Mouse (Mus musculus) frontal cortex, postnatal 36 days (tissue): ENCODE measurements at regions not wholly inside any gene's neighbourhood (a gene's known extent, or its start where the extent isn't known, plus 50 kb on each side); places are given as distances from the start of the nearest gene placed in this dataset.

ENCODE experiments used
- DNase-seq, 2 experiments: peaks; one replicate each; pipeline ENCODE4 v3.0.0; 2022; ENCODE audit warnings: low spot score in 2 of 2

- no peak for DNase-seq
These were observed 393.0 kb upstream of the Tenm3 start for GRCm38 (mm10) chr8:49236822-49237071.

GRCm38 (mm10) chr8:49236021-49236821 lies 392.5 kb upstream of the Tenm3 start:
- DNase-seq, result no peak

GRCm38 (mm10) chr8:49223841-49224420 lies 380.2 kb upstream of the Tenm3 start:
- DNase-seq, result no peak

GRCm38 (mm10) chr8:49195333-49195640 lies 351.5 kb upstream of the Tenm3 start:
- DNase-seq, result no peak

- DNase-seq, result no peak
These were observed 351.0 kb upstream of the Tenm3 start for GRCm38 (mm10) chr8:49194592-49195332.

GRCm38 (mm10) chr8:49186853-49187252 lies 343.1 kb upstream of the Tenm3 start:
- no peak for DNase-seq

- no peak for DNase-seq
These were observed 331.6 kb upstream of the Tenm3 start for GRCm38 (mm10) chr8:49175386-49175785.

GRCm38 (mm10) chr8:49174956-49175355 lies 331.2 kb upstream of the Tenm3 start:
- no peak for DNase-seq

- DNase-seq, result peak in 1 of 2 experiments; percentile 5
These were observed 315.6 kb upstream of the Tenm3 start for GRCm38 (mm10) chr8:49159318-49159717.

- no peak for DNase-seq
These were observed 314.4 kb upstream of the Tenm3 start for GRCm38 (mm10) chr8:49158201-49158600.

- no peak for DNase-seq
These were observed 292.8 kb upstream of the Tenm3 start for GRCm38 (mm10) chr8:49136503-49137044.

GRCm38 (mm10) chr8:49109095-49109494 lies 265.3 kb upstream of the Tenm3 start:
- no peak for DNase-seq

- no peak for DNase-seq
These were observed 264.9 kb upstream of the Tenm3 start for GRCm38 (mm10) chr8:49108665-49109064.

- DNase-seq, result no peak
These were observed 262.8 kb upstream of the Tenm3 start for GRCm38 (mm10) chr8:49106531-49106930.

- DNase-seq, result no peak
These were observed 257.4 kb upstream of the Tenm3 start for GRCm38 (mm10) chr8:49101156-49101555.

GRCm38 (mm10) chr8:49084191-49084875 lies 240.6 kb upstream of the Tenm3 start:
- DNase-seq, result no peak

GRCm38 (mm10) chr8:49069451-49069850 lies 225.7 kb upstream of the Tenm3 start:
- DNase-seq, result no peak

GRCm38 (mm10) chr8:49063256-49063655 lies 219.5 kb upstream of the Tenm3 start:
- no peak for DNase-seq

- no peak for DNase-seq
These were observed 199.5 kb upstream of the Tenm3 start for GRCm38 (mm10) chr8:49043236-49043635.

GRCm38 (mm10) chr8:49035970-49036700 lies 192.4 kb upstream of the Tenm3 start:
- no peak for DNase-seq

GRCm38 (mm10) chr8:49035519-49035918 lies 191.8 kb upstream of the Tenm3 start:
- DNase-seq, result peak; percentile 12 to 33

GRCm38 (mm10) chr8:49030255-49030654 lies 186.5 kb upstream of the Tenm3 start:
- no peak for DNase-seq
